Mouse (Mus musculus) lung, postnatal 0 days (tissue): ENCODE data around the gene Hscb. TPM values are rescaled to one million over a fixed set of nuclear protein-coding genes. Genes with fewer than 3 reads are reported as not detected.
"Not testable (repeated sequence)": the region's sequence is repeated elsewhere in the genome, so short reads cannot be mapped to it uniquely, and the experiment has no call there.

Experiments used
- ATAC-seq: fragments of 200-750 bp; cut with Nextera tagmentation; 2 replicates; pipeline ENCODE4 v1.8.0; 2017; ENCODE audit warnings: moderate library complexity
- DNase-seq: peaks from one replicate; pipeline ENCODE4 v3.0.0-alpha.2; 2016; ENCODE audit warnings: low spot score
- H3K27ac ChIP-seq: fragments of 300-500 bp; sonication (generic); 2 replicates; pipeline ENCODE4 v1.5.1; 2014; ENCODE audit warnings: antibody characterized with exemption, mild to moderate bottlenecking, low read length, mixed read lengths
- H3K27me3 ChIP-seq: fragments of 300-500 bp; sonication (generic); replicated peaks from 2 replicates; pipeline ENCODE4 v1.6.1; 2014; ENCODE audit warnings: low read length, mixed read lengths; ENCODE audit not compliant: insufficient read depth
- H3K36me3 ChIP-seq: fragments of 300-500 bp; sonication (generic); 2 replicates; pipeline ENCODE4 v1.6.1; 2014; ENCODE audit warnings: low read length, mixed read lengths; ENCODE audit not compliant: insufficient read depth
- H3K4me1 ChIP-seq: fragments of 300-500 bp; sonication (generic); 2 replicates; pipeline ENCODE4 v1.6.1; 2014; ENCODE audit warnings: antibody characterized with exemption, low read depth, low read length, mixed read lengths; ENCODE audit not compliant: insufficient read depth
- H3K4me2 ChIP-seq: fragments of 300-500 bp; sonication (generic); replicated peaks from 2 replicates; pipeline ENCODE4 v1.6.1; 2014; ENCODE audit warnings: low read depth, mild to moderate bottlenecking, low read length, moderate library complexity, mixed read lengths
- H3K4me3 ChIP-seq: fragments of 300-500 bp; sonication (generic); 2 replicates; pipeline ENCODE4 v1.5.1; 2014; ENCODE audit warnings: low read depth, low read length
- H3K9ac ChIP-seq: fragments of 300-500 bp; sonication (generic); replicated peaks from 2 replicates; pipeline ENCODE4 v1.6.1; 2014; ENCODE audit warnings: low read depth, mild to moderate bottlenecking
- H3K9me3 ChIP-seq: fragments of 300-500 bp; sonication (generic); 2 replicates; pipeline ENCODE4 v1.6.1; 2016; ENCODE audit warnings: low read length, mixed read lengths
- CTCF ChIP-seq: IDR thresholded peaks from 2 replicates; pipeline ENCODE4 v1.5.1; 2016; ENCODE audit warnings: antibody characterized with exemption, mild to moderate bottlenecking
- EP300 ChIP-seq: IDR thresholded peaks from 2 replicates; pipeline ENCODE4 v1.6.1; 2016; ENCODE audit warnings: antibody characterized with exemption, mild to moderate bottlenecking, control low read depth
- WGBS: fragments of 180-500 bp; shearing (Covaris S2); extraction: QIAGEN DNeasy Blood & Tissue Kit; methylation state at CpG from one replicate; pipeline ENCODE4 v1.1.7; 2014; 5-methylcytosine and 5-hydroxymethylcytosine counted together
- polyA plus RNA-seq: library from polyadenylated mRNA; unstranded; fragments of >200 nt; fragmentation: Nextera tagmentation; extraction: Ambion mirVana; gene quantifications from 2 replicates; pipeline ENCODE4 v1.2.1, GENCODE M21; 2015

The Hscb gene
- 30.2 and 32.0 TPM in 2 replicates for polyA plus RNA-seq

- no peaks in the 10 kb centered on the region for H3K36me3 ChIP-seq
- under 1% methylated on average over 41 of the region's 41 CpGs for WGBS
- peak within 1 kb of the TSS; percentile 93 for H3K4me2 ChIP-seq
- peak within 1 kb of the TSS; percentile 69 for H3K4me3 ChIP-seq
- DNase-seq (peak; percentile 100), ATAC-seq (peak; percentile 96)
- H3K27me3 ChIP-seq: no peaks in the 10 kb centered on the region
- H3K4me1 ChIP-seq: no peaks in the 10 kb centered on the region
- TF ChIP-seq EP300: no peak
- H3K27ac ChIP-seq: peak within 1 kb of the TSS; percentile 86
- H3K9me3 ChIP-seq: no peaks in the 10 kb centered on the region
- H3K9ac ChIP-seq: peak within 1 kb of the TSS; percentile 65
Measured at GRCm38 (mm10) chr5:110839678-110840365, at the start of gene Hscb, which contains the start of gene Chek2. Gene Hscb (minus strand): TSS chr5:110839777. Gene Chek2 (plus strand): TSS chr5:110839979.

GRCm38 (mm10) chr5:110888596-110888995 is 49.0 kb upstream of the Hscb start:
- WGBS: 88% methylated on average over 4 of the region's 4 CpGs
- DNase-seq (no peak), ATAC-seq (no peak)
- H3K36me3 ChIP-seq: no peaks in the 10 kb centered on the region
- H3K27me3 ChIP-seq: no peaks in the 10 kb centered on the region
- no peak overlapping the region for H3K9ac ChIP-seq
- no peaks in the 10 kb centered on the region for H3K4me1 ChIP-seq
- no peaks in the 10 kb centered on the region for H3K9me3 ChIP-seq
- no peak overlapping the region for H3K4me2 ChIP-seq
- no peak overlapping the region for H3K27ac ChIP-seq
- no peak overlapping the region for H3K4me3 ChIP-seq
- TF ChIP-seq EP300 (no peak), CTCF (no peak)

GRCm38 (mm10) chr5:110879584-110880374 is 40.2 kb upstream of the Hscb start, which contains the start of gene Ttc28:
Gene Ttc28 (plus strand): TSS chr5:110879803.
- TF ChIP-seq EP300 (no peak), CTCF (no peak)
- peak within 1 kb of the TSS; percentile 91 for H3K4me2 ChIP-seq
- H3K9me3 ChIP-seq: no peaks in the 10 kb centered on the region
- no peaks in the 10 kb centered on the region for H3K27me3 ChIP-seq
- H3K27ac ChIP-seq: peak within 1 kb of the TSS; percentile 57; the same call in 1 of the 2 replicates
- no peaks in the 10 kb centered on the region; the same call in 1 of the 2 replicates for H3K4me1 ChIP-seq
- DNase-seq (peak; percentile 90), ATAC-seq (peak; percentile 97)
- under 1% methylated on average over 69 of the region's 101 CpGs for WGBS
- H3K4me3 ChIP-seq: peak within 1 kb of the TSS; percentile 77
- H3K9ac ChIP-seq: peak within 1 kb of the TSS; percentile 65
- no peaks in the 10 kb centered on the region for H3K36me3 ChIP-seq

DNA sequence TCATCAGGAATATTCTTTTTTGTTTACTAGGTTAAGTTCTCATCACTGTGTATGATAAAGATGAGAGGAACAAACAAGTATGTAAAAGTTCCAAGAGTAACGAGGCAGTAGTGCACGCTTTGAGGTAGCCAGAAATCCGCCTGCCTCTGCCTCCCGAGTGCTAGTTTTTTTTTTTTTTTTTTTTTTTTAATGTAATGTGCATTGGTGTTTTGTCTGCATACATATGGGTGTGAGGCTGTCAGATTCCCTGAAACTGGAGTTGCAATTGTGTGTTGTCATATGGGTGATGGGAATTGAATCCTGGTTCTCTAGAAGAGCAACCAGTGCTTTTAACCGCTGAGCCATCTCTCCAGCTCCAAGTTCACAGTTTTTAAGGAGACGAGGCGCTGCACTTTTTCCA is 39.5 kb upstream of the Hscb start:
- Histone ChIP-seq H3K4me2 (peak overlapping the region; percentile 91), H3K9ac (peak overlapping the region; percentile 65), H3K36me3 (no peaks in the 10 kb centered on the region), H3K9me3 (no peaks in the 10 kb centered on the region), H3K4me3 (peak overlapping the region; percentile 77), H3K4me1 (no peaks in the 10 kb centered on the region; the same call in 1 of the 2 replicates), H3K27ac (0 out of 2 replicates have a peak overlapping the region, but pooled peaks have one; percentile 57), H3K27me3 (no peaks in the 10 kb centered on the region)
- ATAC-seq: no peak
- DNase-seq: no peak
- 62% methylated on average over 7 of the region's 7 CpGs for WGBS
- TF ChIP-seq EP300 (no peak), CTCF (no peak)

DNA sequence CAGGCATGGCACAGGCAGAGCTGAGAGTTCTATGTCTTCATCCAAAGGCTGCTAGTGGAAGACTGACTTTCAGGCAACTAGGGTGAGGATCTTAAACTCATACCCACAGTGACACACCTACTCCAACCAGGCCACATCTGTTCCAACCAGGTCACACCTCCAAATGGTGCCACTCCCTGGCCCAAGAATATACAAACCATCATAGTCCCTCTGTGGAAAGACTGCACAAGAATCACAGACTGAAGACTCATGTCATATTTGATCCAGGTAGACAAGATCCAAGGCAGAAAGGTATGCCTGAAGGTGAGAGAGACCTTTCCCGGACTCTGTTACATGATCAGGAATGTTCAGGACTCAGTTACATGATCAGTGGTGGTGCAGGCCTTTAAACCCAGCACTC is 38.9 kb upstream of the Hscb start:
- not testable (repeated sequence) for DNase-seq, H3K9ac ChIP-seq, H3K4me3 ChIP-seq, H3K36me3 ChIP-seq, H3K4me1 ChIP-seq, H3K9me3 ChIP-seq, H3K27ac ChIP-seq, H3K4me2 ChIP-seq, H3K27me3 ChIP-seq, ATAC-seq
- 100% methylated on average over 1 of the region's 1 CpGs for WGBS

- Histone ChIP-seq H3K9ac (no peak overlapping the region), H3K4me1 (no peaks in the 10 kb centered on the region; the same call in 1 of the 2 replicates), H3K27me3 (no peaks in the 10 kb centered on the region), H3K4me3 (no peak overlapping the region), H3K36me3 (no peaks in the 10 kb centered on the region), H3K27ac (no peak overlapping the region), H3K9me3 (no peaks in the 10 kb centered on the region), H3K4me2 (no peak overlapping the region)
- DNase-seq (no peak), ATAC-seq (no peak)
- WGBS: 94% methylated on average over 5 of the region's 5 CpGs
- TF ChIP-seq CTCF: no peak
- TF ChIP-seq EP300: no peak
Measured at GRCm38 (mm10) chr5:110877666-110878505, 38.3 kb upstream of the Hscb start.
